Mouse (Mus musculus) kidney, postnatal 10 days (tissue): ENCODE data around the gene Dhx38.

ENCODE experiments used
- DNase-seq: peaks from one replicate; pipeline ENCODE4 v3.0.0; 2021; ENCODE audit warnings: mixed read lengths

The Dhx38 gene

DNA sequence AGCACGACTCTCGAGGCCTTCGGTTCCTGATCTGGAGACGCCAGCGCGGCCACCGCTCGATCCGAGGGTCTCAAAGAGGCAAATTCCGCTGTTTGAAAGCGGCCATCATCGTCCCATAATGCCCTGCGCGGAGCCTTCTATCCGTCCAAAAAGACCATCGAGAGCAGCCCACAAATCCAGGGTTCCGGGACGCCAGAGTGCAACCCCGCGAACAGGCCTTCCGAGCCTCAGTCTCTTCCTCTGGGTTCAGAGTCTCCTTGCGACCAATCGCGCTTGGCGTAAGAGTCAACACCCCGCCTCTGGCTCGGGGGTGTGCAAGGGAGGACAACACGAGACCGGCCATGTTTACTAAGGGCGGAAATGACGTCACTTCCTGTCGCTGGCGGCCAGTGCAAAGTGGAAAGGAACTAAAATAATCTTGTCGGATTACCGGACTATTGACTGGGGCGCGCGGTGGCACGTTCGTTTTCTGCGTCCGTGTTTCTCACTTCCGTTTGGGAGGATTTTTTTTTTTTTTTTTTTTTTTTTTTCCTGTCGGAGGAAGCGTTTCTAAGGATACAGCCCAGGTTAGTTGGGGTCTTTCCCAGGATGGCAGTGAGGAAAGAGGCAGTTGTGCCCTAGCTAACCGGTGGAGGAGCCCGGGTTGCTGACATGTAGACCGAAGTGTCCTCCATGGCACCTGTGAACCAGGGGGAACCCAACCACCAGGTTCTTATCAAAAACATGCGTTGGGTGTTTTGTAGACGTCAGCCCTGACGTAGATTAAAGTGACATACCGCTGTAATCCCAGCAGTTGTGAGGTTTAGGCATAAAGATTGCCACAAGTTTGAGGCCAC is at the start of gene Dhx38, which contains the start of gene Txnl4b:
Gene Dhx38, minus strand, starts transcription at position 364 of the 836 bp plus-strand sequence.
Gene Txnl4b, plus strand, starts transcription at position 395 of the 836 bp plus-strand sequence.
- peak; percentile 99 for DNase-seq

- no peak for DNase-seq
Measured at GRCm38 (mm10) chr8:109614243-109615210, 48.9 kb upstream of the Dhx38 start, which contains the start of gene Pkd1l3. TSS of gene Pkd1l3 (plus strand) at chr8:109614517.

DNA sequence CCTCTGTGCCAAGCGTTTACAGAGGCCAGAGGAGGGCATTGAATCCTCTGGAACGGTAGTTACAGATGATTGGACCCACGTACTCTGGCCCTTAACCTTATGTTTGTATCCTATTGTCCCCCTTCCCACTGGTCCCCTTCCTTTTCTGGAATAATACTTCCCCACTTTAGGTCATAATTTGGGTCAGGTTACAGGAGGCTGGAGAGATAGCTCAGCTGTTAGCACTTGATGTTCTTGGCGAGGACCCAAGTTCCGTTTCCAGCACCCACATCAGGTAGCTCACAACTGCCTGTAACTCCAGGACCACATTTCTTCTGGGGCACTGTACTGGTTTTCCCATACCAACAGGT is 43.5 kb upstream of the Dhx38 start:
- no peak for DNase-seq

GRCm38 (mm10) chr8:109608271-109609152 is 42.9 kb upstream of the Dhx38 start, which contains the start of gene Dhodh:
TSS of gene Dhodh (minus strand) at chr8:109608673.
- peak; percentile 97 for DNase-seq

DNA sequence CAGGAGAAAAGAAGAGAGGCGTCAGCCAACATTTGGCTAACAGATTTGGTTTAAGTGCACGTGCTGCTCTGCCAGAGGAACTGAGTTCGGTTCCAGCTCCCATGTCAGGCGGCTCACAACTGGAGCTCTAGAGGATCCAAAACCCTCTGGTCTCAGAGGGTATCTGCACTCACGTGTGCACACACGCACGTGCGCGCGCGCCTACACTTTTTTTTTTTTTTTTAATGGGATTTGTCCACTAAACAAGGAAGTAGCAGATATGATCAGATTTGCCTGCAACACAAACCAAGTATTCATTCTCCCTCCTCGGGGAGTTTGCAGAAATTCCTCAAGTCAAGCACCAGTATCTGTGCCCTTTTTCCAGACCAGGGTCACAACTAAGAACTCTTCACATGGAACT is 42.0 kb upstream of the Dhx38 start:
- no peak for DNase-seq

DNA sequence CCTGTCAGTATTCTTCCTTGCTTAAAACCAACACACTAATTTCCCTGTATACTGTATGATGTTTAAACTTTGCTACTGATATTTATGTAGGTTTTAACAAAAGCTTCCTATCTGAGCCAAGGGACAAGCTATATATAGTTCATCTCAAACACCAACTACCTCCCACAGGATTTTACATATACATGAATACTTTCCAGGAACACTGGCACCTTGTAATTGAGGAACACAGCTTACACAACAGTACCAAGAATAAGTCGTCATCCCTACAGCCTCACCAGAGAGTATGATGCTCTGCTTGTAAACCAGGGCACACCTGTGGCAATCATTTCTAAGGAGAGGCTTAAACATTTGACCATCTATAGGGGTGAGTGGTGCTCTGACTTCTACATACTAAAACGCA is 41.1 kb upstream of the Dhx38 start:
- no peak for DNase-seq

DNA sequence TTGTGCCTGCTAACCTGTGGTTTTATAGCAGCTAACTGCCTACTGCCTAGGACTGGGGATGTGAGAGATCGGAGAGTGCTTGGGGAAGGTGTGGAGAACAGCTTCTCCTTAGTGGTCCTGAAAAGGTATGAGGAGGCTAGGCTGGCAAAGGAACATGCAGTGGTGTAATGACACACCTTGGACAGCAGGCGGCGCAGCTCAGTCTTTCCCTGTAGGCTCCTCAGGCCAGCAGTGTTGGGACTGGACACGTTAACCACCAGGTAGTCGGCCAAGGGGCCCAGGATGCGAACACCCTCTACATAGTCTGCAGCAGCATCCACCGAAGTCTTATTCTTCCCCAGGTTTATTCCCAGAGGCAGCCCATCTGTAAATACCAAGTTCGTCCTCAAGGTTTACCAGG is 30.2 kb upstream of the Dhx38 start:
- DNase-seq, result peak; percentile 60

GRCm38 (mm10) chr8:109593117-109593788 is 27.6 kb upstream of the Dhx38 start:
- DNase-seq, result peak; percentile 40

GRCm38 (mm10) chr8:109592164-109592563 is 26.5 kb upstream of the Dhx38 start:
- DNase-seq, result no peak

GRCm38 (mm10) chr8:109591367-109591766 is 25.7 kb upstream of the Dhx38 start:
- no peak for DNase-seq

GRCm38 (mm10) chr8:109590901-109591300 is 25.2 kb upstream of the Dhx38 start:
- no peak for DNase-seq

- peak; percentile 82 for DNase-seq
Measured at GRCm38 (mm10) chr8:109586972-109587504, 21.4 kb upstream of the Dhx38 start.

- DNase-seq, result no peak
Measured at GRCm38 (mm10) chr8:109585652-109586051, 20.0 kb upstream of the Dhx38 start.

GRCm38 (mm10) chr8:109584830-109585229 is 19.2 kb upstream of the Dhx38 start:
- DNase-seq, result no peak

DNA sequence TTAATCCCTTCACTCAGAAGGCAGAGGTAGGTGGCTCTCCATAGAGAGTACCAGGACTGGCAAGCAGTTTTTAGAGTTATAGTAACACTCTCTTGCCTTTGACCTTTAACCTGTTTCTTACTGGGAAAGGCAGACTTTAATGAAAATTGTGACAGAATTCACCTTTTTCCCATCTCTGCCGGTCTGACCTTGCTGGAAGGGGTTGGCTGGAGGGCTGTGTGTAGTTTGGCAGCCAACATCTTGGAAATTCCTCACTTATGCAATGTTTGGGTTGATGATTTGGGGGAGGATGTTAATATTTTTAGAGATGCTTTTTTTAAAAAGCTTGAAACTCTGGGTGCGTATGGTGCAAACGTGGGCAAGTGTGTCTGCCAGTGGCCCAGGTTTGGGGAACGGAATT is 18.6 kb upstream of the Dhx38 start:
- no peak for DNase-seq

GRCm38 (mm10) chr8:109578900-109579301 is 13.2 kb upstream of the Dhx38 start, which contains the start of gene Hp:
TSS of gene Hp (minus strand) at chr8:109579172.
- DNase-seq, result no peak

- no peak for DNase-seq
Measured at GRCm38 (mm10) chr8:109576311-109576710, 10.7 kb upstream of the Dhx38 start.

DNA sequence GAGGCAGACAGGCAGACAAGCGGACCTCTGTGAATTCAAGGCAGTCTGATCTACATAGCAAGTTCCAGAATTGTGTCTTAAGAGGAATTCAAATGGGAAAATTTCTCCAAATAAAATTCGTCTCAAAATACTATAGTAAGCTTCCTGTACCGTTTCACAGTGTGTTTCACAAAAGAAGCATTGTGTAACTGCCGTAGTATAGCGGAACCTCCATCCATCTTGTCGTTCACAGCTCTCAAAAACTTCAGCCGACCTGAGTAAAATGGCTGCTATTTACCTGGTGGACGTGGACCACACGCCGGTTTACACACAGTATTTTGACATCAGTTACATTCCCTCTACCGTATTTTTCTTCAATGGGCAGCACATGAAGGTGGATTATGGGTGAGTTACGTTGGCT is 5.5 kb upstream of the Dhx38 start:
- DNase-seq, result no peak

DNA sequence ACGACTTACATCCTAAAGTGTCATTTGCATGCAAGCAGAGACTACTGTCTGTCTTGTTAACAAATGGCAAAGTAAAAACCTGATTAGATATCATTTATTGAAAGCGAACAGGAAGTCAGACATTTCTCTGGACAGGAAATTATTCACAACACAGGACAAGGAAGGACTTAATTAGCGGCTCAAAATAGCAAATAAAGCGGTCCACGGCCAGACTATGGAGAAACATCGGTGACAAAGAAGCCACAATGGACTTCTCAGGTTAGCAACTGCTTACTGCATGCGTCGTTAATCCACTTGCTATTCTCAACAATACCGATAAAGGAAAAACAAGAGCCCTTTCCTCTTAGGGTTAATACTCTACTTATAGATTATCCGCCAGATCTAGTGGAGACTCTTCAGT is 895 bp downstream of the Dhx38 start:
- DNase-seq, result no peak

DNA sequence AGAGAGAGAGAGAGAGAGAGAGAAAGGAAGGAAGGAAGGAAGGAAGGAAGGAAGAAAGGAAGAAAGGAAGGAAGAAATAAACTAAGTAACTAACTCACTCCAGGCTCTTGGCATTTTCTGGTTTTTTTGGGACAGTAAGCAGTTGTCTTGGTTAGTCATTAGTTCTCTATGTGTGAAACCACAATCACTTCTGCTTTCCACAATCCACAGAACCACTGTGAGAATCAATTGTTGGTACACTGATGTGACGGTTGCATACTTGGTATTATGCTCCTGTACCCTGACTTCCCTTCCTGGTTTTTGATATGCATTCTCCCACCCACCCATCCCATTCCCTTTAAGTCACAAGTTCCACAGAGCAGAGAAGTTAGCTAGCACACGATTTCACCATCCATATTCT is 1.8 kb downstream of the Dhx38 start:
- DNase-seq, result no peak

DNA sequence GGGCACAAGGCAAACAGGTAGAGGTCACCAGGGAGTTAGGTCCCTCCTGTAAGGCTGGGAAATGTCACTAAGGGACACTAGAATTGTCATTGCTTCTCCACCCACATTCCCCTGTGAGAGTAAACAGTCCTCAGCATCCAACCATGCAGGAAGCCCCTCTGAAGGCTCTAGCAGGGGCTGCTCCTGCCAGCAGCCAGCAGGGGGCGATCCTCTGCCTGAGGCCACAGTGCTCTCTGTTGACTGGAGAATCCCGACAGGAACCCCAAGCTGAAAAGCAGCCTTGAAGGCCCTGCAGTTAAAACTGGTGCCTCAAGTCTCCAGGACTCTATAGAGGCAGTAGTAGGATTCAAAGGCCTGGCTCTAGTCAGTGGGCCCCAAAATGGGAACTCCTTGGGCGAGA is 14.0 kb downstream of the Dhx38 start:
- DNase-seq, result peak; percentile 54
